Mouse (Mus musculus) embryonic fibroblast, embryonic 13.5 days (primary cell): Measurements from ENCODE around the gene Pola2.

Experiments
- CTCF ChIP-seq: IDR thresholded peaks from 2 replicates; pipeline ENCODE4 v1.5.1; 2011; ENCODE audit warnings: mild to moderate bottlenecking, control low read depth, low read length, moderate library complexity, borderline replicate concordance; ENCODE audit not compliant: insufficient read depth
- POLR2A ChIP-seq: IDR thresholded peaks from 2 replicates; pipeline ENCODE4 v1.6.1; 2011; ENCODE audit warnings: low read depth, mild to moderate bottlenecking, control low read depth, low read length, moderate library complexity

GRCm38 (mm10) chr19:5928104-5928503 is 35.9 kb downstream of the Pola2 start:
- TF ChIP-seq CTCF (no peak), POLR2A (no peak)
